Mouse (Mus musculus): ENCODE results near the gene Lgi2. TPM values are rescaled to one million over a fixed set of nuclear protein-coding genes. Genes with fewer than 3 reads are reported as not detected.

Gene Lgi2
- total RNA-seq, 2 experiments from 2014 or later, result 0.04 TPM; not detected in 1

Other genes with a start within 250 kb of the Lgi2 start
- not detected in 2 replicates for gene Sod3, start 202.7 kb downstream of the Lgi2 start, total RNA-seq (2015)
- gene Sod3, start 202.7 kb downstream of the Lgi2 start, total RNA-seq (2017), result not detected in 2 replicates
- 1.9 and 2.9 TPM in 2 replicates for gene Ccdc149, start 94.9 kb downstream of the Lgi2 start, total RNA-seq (2015)
- gene Ccdc149, start 94.9 kb downstream of the Lgi2 start, total RNA-seq (2017), result 3.1 and 3.7 TPM in 2 replicates
- gene Sepsecs, start 103.2 kb upstream of the Lgi2 start, total RNA-seq (2015), result 12.7 and 13.2 TPM in 2 replicates
- 15.8 and 16.7 TPM in 2 replicates for gene Sepsecs, start 103.2 kb upstream of the Lgi2 start, total RNA-seq (2017)
- 29.2 and 31.6 TPM in 2 replicates for gene Pi4k2b, start 175.1 kb upstream of the Lgi2 start, total RNA-seq (2015)
- gene Pi4k2b, start 175.1 kb upstream of the Lgi2 start, total RNA-seq (2017), result 20.8 and 30.2 TPM in 2 replicates
- 28.1 and 30.2 TPM in 2 replicates for gene Zcchc4, start 208.9 kb upstream of the Lgi2 start, total RNA-seq (2015)
- 23.8 and 27.2 TPM in 2 replicates for gene Zcchc4, start 208.9 kb upstream of the Lgi2 start, total RNA-seq (2017)